Mouse (Mus musculus) G1E (cell line): Measurements from ENCODE around the gene Mlf1.

Experiments used
- CTCF ChIP-seq: IDR thresholded peaks from 2 replicates; pipeline ENCODE4 v1.5.1; 2012; ENCODE audit warnings: low read depth, low read length, inconsistent platforms, mixed read lengths
- GATA1 ChIP-seq: IDR thresholded peaks from 2 replicates; pipeline ENCODE4 v1.6.1; 2012; ENCODE audit warnings: borderline replicate concordance, low read length, inconsistent platforms, mixed read lengths
- POLR2AphosphoS5 ChIP-seq: IDR thresholded peaks from 2 replicates; pipeline ENCODE4 v1.6.1; 2012; ENCODE audit warnings: low read depth, low read length, inconsistent platforms; ENCODE audit not compliant: insufficient replicate concordance
- TAL1 ChIP-seq: conservative IDR thresholded peaks from 2 replicates; pipeline ENCODE4 v1.6.1; 2012; ENCODE audit warnings: low read depth, low read length, inconsistent platforms, mixed read lengths

DNA sequence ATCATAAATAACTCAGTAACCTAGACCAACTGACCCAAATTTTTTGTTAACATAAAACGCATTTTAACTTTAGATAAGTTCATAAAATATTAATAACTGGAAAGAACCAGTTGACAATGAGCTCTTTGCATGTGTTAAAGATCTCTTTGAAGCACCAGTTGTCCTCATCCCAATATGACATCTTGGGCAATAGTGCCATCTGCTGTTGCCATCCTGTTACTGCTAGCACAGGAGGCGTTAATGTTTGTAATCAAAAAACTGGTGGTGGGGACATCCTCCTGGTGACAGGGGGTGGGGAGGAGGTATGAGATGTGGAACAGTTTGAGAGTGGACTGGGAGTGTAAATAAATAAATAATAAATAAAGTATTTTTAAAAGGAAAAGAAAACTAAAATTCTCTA lies 29.3 kb upstream of the Mlf1 start:
- TF ChIP-seq CTCF (peak; percentile 59), POLR2AphosphoS5 (no peak), TAL1 (no peak), GATA1 (no peak)
